Mouse (Mus musculus) CD4-positive helper T cell, adult 2 months (primary cell): ENCODE results near the gene Tssk3.

ENCODE experiments used
- DNase-seq: peaks from one replicate; pipeline ENCODE4 v3.0.0-alpha.2; 2012; ENCODE audit warnings: low read depth, missing footprints, low spot score

The Tssk3 gene

GRCm38 (mm10) chr4:129448713-129449112, 42.1 kb downstream of the Tssk3 start:
- no peak for DNase-seq

- no peak for DNase-seq
Observed at GRCm38 (mm10) chr4:129447778-129448563, 42.9 kb downstream of the Tssk3 start.

GRCm38 (mm10) chr4:129447360-129447759, 43.5 kb downstream of the Tssk3 start:
- DNase-seq: no peak

- no peak for DNase-seq
Observed at GRCm38 (mm10) chr4:129441145-129441544, 49.7 kb downstream of the Tssk3 start.

- DNase-seq: no peak
Observed at GRCm38 (mm10) chr4:129440340-129441063, 50.3 kb downstream of the Tssk3 start, which contains the start of gene Zbtb8b. TSS of gene Zbtb8b (minus strand) at chr4:129440853.
